Mouse (Mus musculus): Measurements from ENCODE around the gene Prss56.

- TF ChIP-seq CTCF (IDR thresholded peaks at IDR 0.05; ENCODE audit: borderline replicate concordance, extremely low read depth, insufficient read depth, insufficient read length) (peak; percentile 14; the same call in 1 of the 2 replicates), POLR2A (IDR thresholded peaks at IDR 0.05; ENCODE audit: borderline replicate concordance, extremely low read depth, insufficient read depth, insufficient read length, poor library complexity, severe bottlenecking) (no peak)
Measured at GRCm38 (mm10) chr1:87183998-87184750, 1.1 kb downstream of the Prss56 start.

Data from brain, embryonic 14.5 days (tissue).